Mouse (Mus musculus) heart, embryonic 14.5 days (tissue): ENCODE results near the gene Lrig1. TPM values are rescaled to one million over a fixed set of nuclear protein-coding genes. Genes with fewer than 3 reads are reported as not detected.

ENCODE experiments used
- ATAC-seq: fragments of 200-750 bp; cut with Nextera tagmentation; 2 replicates; pipeline ENCODE4 v1.8.0; 2017; ENCODE audit warnings: low read depth, moderate TSS enrichment; ENCODE audit not compliant: insufficient number of reproducible peaks, insufficient read depth, low FRiP score
- H3K27ac ChIP-seq, 2 experiments: fragments of 200-500 bp in 1 of 2; fragments of 300-500 bp in 1 of 2; sonication (generic) in 1 of 2; replicated peaks in 1 of 2; 2 replicates each; pipeline ENCODE4 v1.5.1; 2012 to 2014; ENCODE audit warnings: low read depth in 2 of 2, low read length in 2 of 2, control low read depth in 1 of 2, mild to moderate bottlenecking in 1 of 2, mixed read lengths in 1 of 2; ENCODE audit not compliant: control insufficient read depth in 1 of 2, insufficient read depth in 1 of 2
- H3K27me3 ChIP-seq: fragments of 300-500 bp; sonication (generic); 2 replicates; pipeline ENCODE4 v1.6.1; 2014; ENCODE audit warnings: mild to moderate bottlenecking, low read length, control low read depth; ENCODE audit not compliant: control insufficient read depth, insufficient read depth
- H3K36me3 ChIP-seq: fragments of 300-500 bp; sonication (generic); 2 replicates; pipeline ENCODE4 v1.6.1; 2014; ENCODE audit warnings: mild to moderate bottlenecking, control low read depth, low read length, mixed read lengths; ENCODE audit not compliant: control insufficient read depth, insufficient read depth
- H3K4me1 ChIP-seq, 2 experiments: fragments of 200-500 bp in 1 of 2; fragments of 300-500 bp in 1 of 2; sonication (generic) in 1 of 2; 2 replicates each; pipeline ENCODE4 v1.6.1; 2012 to 2014; ENCODE audit warnings: low read length in 2 of 2, control low read depth in 1 of 2, mixed read lengths in 1 of 2; ENCODE audit not compliant: control insufficient read depth in 2 of 2, insufficient read depth in 2 of 2
- H3K4me2 ChIP-seq: fragments of 300-500 bp; sonication (generic); 2 replicates; pipeline ENCODE4 v1.6.1; 2014; ENCODE audit warnings: mild to moderate bottlenecking, low read length
- H3K4me3 ChIP-seq, 2 experiments: fragments of 200-500 bp in 1 of 2; fragments of 300-500 bp in 1 of 2; sonication (generic) in 1 of 2; 2 replicates each; pipeline ENCODE4 v1.5.1; 2012 to 2014; ENCODE audit warnings: low read length in 2 of 2, mild to moderate bottlenecking in 2 of 2, control low read depth in 1 of 2, low read depth in 1 of 2, moderate library complexity in 1 of 2; ENCODE audit not compliant: control insufficient read depth in 1 of 2, insufficient read depth in 1 of 2
- H3K9ac ChIP-seq: fragments of 300-500 bp; sonication (generic); 2 replicates; pipeline ENCODE4 v1.6.1; 2014; ENCODE audit warnings: mild to moderate bottlenecking, low read length
- H3K9me3 ChIP-seq: fragments of 300-500 bp; sonication (generic); 2 replicates; pipeline ENCODE4 v1.6.1; 2016; ENCODE audit warnings: low read length, control low read depth; ENCODE audit not compliant: control insufficient read depth
- WGBS: fragments of 180-500 bp; shearing (Covaris S2); extraction: QIAGEN DNeasy Blood & Tissue Kit; methylation state at CpG from one replicate; pipeline ENCODE4 v1.1.7; 2014; 5-methylcytosine and 5-hydroxymethylcytosine counted together
- polyA plus RNA-seq: library from polyadenylated mRNA; unstranded; fragments of >200 nt; fragmentation: Nextera tagmentation; extraction: Ambion mirVana; gene quantifications from 2 replicates; pipeline ENCODE4 v1.2.1, GENCODE M21; 2014

The Lrig1 gene
- polyA plus RNA-seq, 1 experiment from 2014 or later = 18.4 TPM

- 44% methylated on average over 10 of the region's 10 CpGs for WGBS
- peaks cover 48 to 63% of the 10 kb centered on the region in 2 experiments for H3K4me1 ChIP-seq
Observed at GRCm38 (mm10) chr6:94596761-94597485, 103.0 kb downstream of the Lrig1 start.

GRCm38 (mm10) chr6:94596051-94596760 is 103.8 kb downstream of the Lrig1 start:
- Histone ChIP-seq H3K4me1 (peaks cover 50 to 65% of the 10 kb centered on the region in 2 experiments), H3K9me3 (no peaks in the 10 kb centered on the region), H3K4me3 (no peak overlapping the region), H3K27me3 (no peaks in the 10 kb centered on the region), H3K36me3 (0 out of 2 replicates have a peak, but pooled peaks cover 6% of the 10 kb centered on the region), H3K9ac (no peak overlapping the region), H3K27ac (peak overlapping the region in 1 of 2 experiments; percentile 60; a peak in 1 of 4 replicates), H3K4me2 (no peak overlapping the region)
- ATAC-seq = no peak
- WGBS = 86% methylated on average over 14 of the region's 14 CpGs

More at GRCm38 (mm10) chr6:94596761-94597485, 103.0 kb downstream of the Lrig1 start:
- H3K9me3 ChIP-seq = no peaks in the 10 kb centered on the region
- no peak overlapping the region for H3K9ac ChIP-seq
- H3K27ac ChIP-seq = peak overlapping the region; percentile 51 to 67; a peak in 3 of 4 replicates
- H3K4me3 ChIP-seq = no peak overlapping the region
- H3K36me3 ChIP-seq = 0 out of 2 replicates have a peak, but pooled peaks cover 6% of the 10 kb centered on the region
- no peak overlapping the region for H3K4me2 ChIP-seq
- no peak for ATAC-seq
- no peaks in the 10 kb centered on the region for H3K27me3 ChIP-seq

- no peaks in the 10 kb centered on the region for H3K27me3 ChIP-seq
- H3K9ac ChIP-seq = peak overlapping the region; percentile 44; the same call in 1 of the 2 replicates
- H3K4me1 ChIP-seq = peaks cover 45 to 65% of the 10 kb centered on the region in 2 experiments
- no peak overlapping the region for H3K4me2 ChIP-seq
- no peaks in the 10 kb centered on the region for H3K9me3 ChIP-seq
- H3K36me3 ChIP-seq = 0 out of 2 replicates have a peak, but pooled peaks cover 5% of the 10 kb centered on the region
- ATAC-seq = no peak
- H3K27ac ChIP-seq = peak overlapping the region; percentile 36 to 60
- WGBS = 29% methylated on average over 5 of the region's 5 CpGs
- no peak overlapping the region for H3K4me3 ChIP-seq
Observed at GRCm38 (mm10) chr6:94595206-94595605, 104.8 kb downstream of the Lrig1 start.

- no peaks in the 10 kb centered on the region for H3K27me3 ChIP-seq
- H3K27ac ChIP-seq = peak overlapping the region; percentile 29 to 87; a peak in 3 of 4 replicates
- WGBS = 60% methylated on average over 11 of the region's 11 CpGs
- no peaks in the 10 kb centered on the region for H3K9me3 ChIP-seq
- no peak for ATAC-seq
- no peak overlapping the region for H3K4me2 ChIP-seq
- H3K9ac ChIP-seq = no peak overlapping the region
- H3K4me1 ChIP-seq = peaks cover 45 to 65% of the 10 kb centered on the region in 2 experiments
- no peak overlapping the region for H3K4me3 ChIP-seq
- 0 out of 2 replicates have a peak, but pooled peaks cover under 1% of the 10 kb centered on the region for H3K36me3 ChIP-seq
Observed at GRCm38 (mm10) chr6:94594711-94595110, 105.2 kb downstream of the Lrig1 start.

GRCm38 (mm10) chr6:94594096-94594665 is 105.8 kb downstream of the Lrig1 start:
- H3K4me3 ChIP-seq = no peak overlapping the region
- no peak overlapping the region; the same call in 1 of the 2 replicates for H3K9ac ChIP-seq
- H3K27me3 ChIP-seq = no peaks in the 10 kb centered on the region
- ATAC-seq = no peak
- peaks cover 43 to 63% of the 10 kb centered on the region in 2 experiments for H3K4me1 ChIP-seq
- H3K4me2 ChIP-seq = no peak overlapping the region
- peak overlapping the region; percentile 26 to 87; a peak in 3 of 4 replicates for H3K27ac ChIP-seq
- 50% methylated on average over 6 of the region's 6 CpGs for WGBS
- H3K36me3 ChIP-seq = no peaks in the 10 kb centered on the region
- no peaks in the 10 kb centered on the region for H3K9me3 ChIP-seq

- Histone ChIP-seq H3K36me3 (no peaks in the 10 kb centered on the region), H3K27ac (peak overlapping the region; percentile 87 to 89), H3K4me1 (peaks cover 32 to 52% of the 10 kb centered on the region in 2 experiments), H3K27me3 (no peaks in the 10 kb centered on the region), H3K4me3 (peak overlapping the region; percentile 4 to 16; a peak in 1 of 4 replicates), H3K9me3 (no peaks in the 10 kb centered on the region), H3K9ac (peak overlapping the region; percentile 22), H3K4me2 (peak overlapping the region; percentile 52)
- WGBS = 7% methylated on average over 4 of the region's 4 CpGs
- ATAC-seq = no peak
Observed at GRCm38 (mm10) chr6:94592710-94593109, 107.2 kb downstream of the Lrig1 start.

- WGBS = 2% methylated on average over 8 of the region's 8 CpGs
- peak overlapping the region; percentile 22 for H3K9ac ChIP-seq
Observed at GRCm38 (mm10) chr6:94592243-94592642, 107.7 kb downstream of the Lrig1 start.

More at GRCm38 (mm10) chr6:94592243-94592642, 107.7 kb downstream of the Lrig1 start:
- ATAC-seq = peak; percentile 67; the same call in 1 of the 2 replicates
- no peaks in the 10 kb centered on the region for H3K27me3 ChIP-seq
- H3K4me1 ChIP-seq = peaks cover 30 to 47% of the 10 kb centered on the region in 2 experiments
- H3K4me2 ChIP-seq = peak overlapping the region; percentile 52
- peak overlapping the region; percentile 4 to 8; a peak in 1 of 4 replicates for H3K4me3 ChIP-seq
- H3K36me3 ChIP-seq = no peaks in the 10 kb centered on the region
- H3K27ac ChIP-seq = peak overlapping the region; percentile 87 to 89; a peak in 3 of 4 replicates
- H3K9me3 ChIP-seq = no peaks in the 10 kb centered on the region
